Mouse (Mus musculus) midbrain, embryonic 12.5 days (tissue): ENCODE results near the gene Filip1l. TPM values are rescaled to one million over a fixed set of nuclear protein-coding genes. Genes with fewer than 3 reads are reported as not detected.

Experiments
- ATAC-seq: fragments of 200-750 bp; cut with Nextera tagmentation; 2 replicates; pipeline ENCODE4 v1.8.0; 2017; ENCODE audit warnings: low read depth, moderate TSS enrichment, moderate library complexity; ENCODE audit not compliant: low FRiP score
- H3K27ac ChIP-seq: fragments of 300-500 bp; sonication (generic); replicated peaks from 2 replicates; pipeline ENCODE4 v1.5.1; 2016; ENCODE audit warnings: mild to moderate bottlenecking
- H3K27me3 ChIP-seq: fragments of 300-500 bp; sonication (generic); 2 replicates; pipeline ENCODE4 v1.6.1; 2016; ENCODE audit warnings: mild to moderate bottlenecking
- H3K36me3 ChIP-seq: fragments of 300-500 bp; sonication (generic); 2 replicates; pipeline ENCODE4 v1.6.1; 2016
- H3K4me1 ChIP-seq: fragments of 300-500 bp; sonication (generic); 2 replicates; pipeline ENCODE4 v1.6.1; 2016
- H3K4me2 ChIP-seq: fragments of 300-500 bp; sonication (generic); replicated peaks from 2 replicates; pipeline ENCODE4 v1.6.1; 2016; ENCODE audit warnings: mild to moderate bottlenecking, moderate library complexity
- H3K4me3 ChIP-seq: fragments of 300-500 bp; sonication (generic); 2 replicates; pipeline ENCODE4 v1.5.1; 2016; ENCODE audit warnings: mild to moderate bottlenecking
- H3K9ac ChIP-seq: fragments of 300-500 bp; sonication (generic); replicated peaks from 2 replicates; pipeline ENCODE4 v1.6.1; 2016; ENCODE audit warnings: mild to moderate bottlenecking, moderate library complexity
- H3K9me3 ChIP-seq: fragments of 300-500 bp; sonication (generic); 2 replicates; pipeline ENCODE4 v1.6.1; 2016; ENCODE audit warnings: mild to moderate bottlenecking
- WGBS: fragments of 180-500 bp; shearing (Covaris S2); methylation state at CpG from one replicate; pipeline ENCODE4 v1.1.7; 2016; 5-methylcytosine and 5-hydroxymethylcytosine counted together
- polyA plus RNA-seq: library from polyadenylated mRNA; unstranded; fragments of >200 nt; fragmentation: Nextera tagmentation; extraction: Ambion mirVana; gene quantifications from 2 replicates; pipeline ENCODE4 v1.2.1, GENCODE M21; 2016

The Filip1l gene
- polyA plus RNA-seq, 1 experiment from 2014 or later = 7.0 TPM

DNA sequence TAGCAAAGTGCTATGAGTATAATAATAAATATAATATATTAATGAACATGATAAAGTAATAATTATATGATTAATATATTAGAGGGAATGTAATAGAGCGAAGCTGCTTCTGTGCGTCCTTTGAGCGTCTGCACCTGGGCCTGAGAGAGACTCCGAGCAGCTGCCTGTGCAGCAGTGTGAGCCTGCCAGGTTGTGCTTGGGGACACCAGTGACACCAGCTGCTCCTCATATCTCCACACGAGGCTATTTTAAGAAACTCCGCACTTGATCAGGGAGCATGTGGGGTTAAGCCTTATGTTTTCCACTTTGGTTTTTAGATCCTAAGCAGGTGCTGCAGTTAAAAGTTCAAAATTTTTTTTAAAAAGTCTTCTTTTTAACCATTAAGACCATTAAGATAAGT, 4.1 kb downstream of the Filip1l start:
- no peak overlapping the region for H3K4me2 ChIP-seq
- no peak for ATAC-seq
- no peaks in the 10 kb centered on the region for H3K27me3 ChIP-seq
- H3K9ac ChIP-seq = no peak overlapping the region
- H3K36me3 ChIP-seq = no peaks in the 10 kb centered on the region
- no peak overlapping the region for H3K4me3 ChIP-seq
- H3K9me3 ChIP-seq = no peaks in the 10 kb centered on the region
- 85% methylated on average over 6 of the region's 6 CpGs for WGBS
- no peak overlapping the region for H3K27ac ChIP-seq
- peaks cover 10% of the 10 kb centered on the region; the same call in 1 of the 2 replicates for H3K4me1 ChIP-seq

GRCm38 (mm10) chr16:57359251-57359650, 6.4 kb downstream of the Filip1l start:
- Histone ChIP-seq H3K27ac (no peak overlapping the region), H3K4me1 (peaks cover 8% of the 10 kb centered on the region; the same call in 1 of the 2 replicates), H3K4me3 (no peak overlapping the region), H3K4me2 (no peak overlapping the region), H3K36me3 (no peaks in the 10 kb centered on the region), H3K27me3 (no peaks in the 10 kb centered on the region), H3K9me3 (no peaks in the 10 kb centered on the region), H3K9ac (no peak overlapping the region)
- no peak for ATAC-seq
- 87% methylated on average over 10 of the region's 10 CpGs for WGBS

- Histone ChIP-seq H3K9me3 (no peaks in the 10 kb centered on the region), H3K4me3 (no peak overlapping the region), H3K9ac (no peak overlapping the region), H3K4me1 (peaks cover 8% of the 10 kb centered on the region; the same call in 1 of the 2 replicates), H3K4me2 (no peak overlapping the region), H3K27ac (no peak overlapping the region), H3K27me3 (no peaks in the 10 kb centered on the region), H3K36me3 (no peaks in the 10 kb centered on the region)
- no peak for ATAC-seq
- 89% methylated on average over 3 of the region's 3 CpGs for WGBS
Observed at GRCm38 (mm10) chr16:57360785-57361184, 7.9 kb downstream of the Filip1l start.

- no peak overlapping the region for H3K4me3 ChIP-seq
- no peaks in the 10 kb centered on the region for H3K27me3 ChIP-seq
- no peak overlapping the region for H3K9ac ChIP-seq
- peak; percentile 86 for ATAC-seq
- H3K36me3 ChIP-seq = no peaks in the 10 kb centered on the region
- peak overlapping the region; percentile 37 for H3K4me2 ChIP-seq
- no peak overlapping the region for H3K27ac ChIP-seq
- peaks cover 6% of the 10 kb centered on the region; the same call in 1 of the 2 replicates for H3K4me1 ChIP-seq
- no peaks in the 10 kb centered on the region for H3K9me3 ChIP-seq
- WGBS = 32% methylated on average over 18 of the region's 18 CpGs
Observed at GRCm38 (mm10) chr16:57362679-57363401, 9.9 kb downstream of the Filip1l start.

DNA sequence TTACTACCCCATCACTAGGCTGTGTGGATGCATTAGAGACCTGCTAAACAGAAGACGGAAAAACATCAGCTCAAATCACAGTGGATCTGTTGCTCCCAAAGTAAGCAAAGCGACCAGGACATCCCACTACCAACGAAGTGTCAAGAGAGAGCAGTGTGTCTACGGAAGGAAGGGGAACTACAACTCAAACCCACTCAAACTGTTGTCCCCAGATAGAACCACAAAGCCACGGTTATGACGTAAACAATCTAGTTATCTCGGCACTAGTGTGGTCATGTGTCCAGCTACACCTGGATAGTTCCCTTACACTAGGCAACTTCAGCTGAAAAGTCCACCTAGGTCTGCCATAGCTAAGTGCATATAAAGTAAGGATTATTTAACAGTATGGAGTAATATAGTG, 11.6 kb downstream of the Filip1l start:
- no peak for ATAC-seq
- H3K9ac ChIP-seq = no peak overlapping the region
- H3K4me1 ChIP-seq = peaks cover 6% of the 10 kb centered on the region; the same call in 1 of the 2 replicates
- H3K27me3 ChIP-seq = no peaks in the 10 kb centered on the region
- H3K4me3 ChIP-seq = no peak overlapping the region
- H3K4me2 ChIP-seq = no peak overlapping the region
- H3K27ac ChIP-seq = no peak overlapping the region
- WGBS = 88% methylated on average over 7 of the region's 7 CpGs
- no peaks in the 10 kb centered on the region for H3K36me3 ChIP-seq
- no peaks in the 10 kb centered on the region for H3K9me3 ChIP-seq

DNA sequence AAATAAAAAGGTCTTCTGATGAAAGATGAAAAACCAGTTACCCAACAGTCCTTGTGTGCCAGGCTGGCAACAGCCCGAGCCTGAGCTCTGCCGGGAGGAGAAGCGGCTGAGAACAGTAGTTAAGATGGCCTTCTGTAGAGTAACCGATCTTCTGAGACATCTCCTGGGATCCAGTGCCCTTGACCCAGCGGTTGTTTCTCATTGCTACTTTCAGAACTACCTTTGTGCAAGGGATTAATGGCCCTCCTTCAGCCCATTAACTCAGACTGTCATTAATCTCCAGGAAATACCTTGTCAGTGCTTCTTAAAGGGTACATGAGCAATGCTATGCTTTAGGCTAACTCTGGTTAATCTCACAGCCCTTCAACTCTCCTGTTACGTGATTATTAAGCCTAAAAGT, 13.2 kb downstream of the Filip1l start:
- H3K4me1 ChIP-seq = peaks cover 6% of the 10 kb centered on the region; the same call in 1 of the 2 replicates
- H3K27ac ChIP-seq = no peak overlapping the region
- H3K9ac ChIP-seq = no peak overlapping the region
- H3K4me2 ChIP-seq = no peak overlapping the region
- H3K9me3 ChIP-seq = no peaks in the 10 kb centered on the region
- 70% methylated on average over 6 of the region's 6 CpGs for WGBS
- no peaks in the 10 kb centered on the region for H3K27me3 ChIP-seq
- no peak for ATAC-seq
- H3K4me3 ChIP-seq = no peak overlapping the region
- no peaks in the 10 kb centered on the region for H3K36me3 ChIP-seq

DNA sequence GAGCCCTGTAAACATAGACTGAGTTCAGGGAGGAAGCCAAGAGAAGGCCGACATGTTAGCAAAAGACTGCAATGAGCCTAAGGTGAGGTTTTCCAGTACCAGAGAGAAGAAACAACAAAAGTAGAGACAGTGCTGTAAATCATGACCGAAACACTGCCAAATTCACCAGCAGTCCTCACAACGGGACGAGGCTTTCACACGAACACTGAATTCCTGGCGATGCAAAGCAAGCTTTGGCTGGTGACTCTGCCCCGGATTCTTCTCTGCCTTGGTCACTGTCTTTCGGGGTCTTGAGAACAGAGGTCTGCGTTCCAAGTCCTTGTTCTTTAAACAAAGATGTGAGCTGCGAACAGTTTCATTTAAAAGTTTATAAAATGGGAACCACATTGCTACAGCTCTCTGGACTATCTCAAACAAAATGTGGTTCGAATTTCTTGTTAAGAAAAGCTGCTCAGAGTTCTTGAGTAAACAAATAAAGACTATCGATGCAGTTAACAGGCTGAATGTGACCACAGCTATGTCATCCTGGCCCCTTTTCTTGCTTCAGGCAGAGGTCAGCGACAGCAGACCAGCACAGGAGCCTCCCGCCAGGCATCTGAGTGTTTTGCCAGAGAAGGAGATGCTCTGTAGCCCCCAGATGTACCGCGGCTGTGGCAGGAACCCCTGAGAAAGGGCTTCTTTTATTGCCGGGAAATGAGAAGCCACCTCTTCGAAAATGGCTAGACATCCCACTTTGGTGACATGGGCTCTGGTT, 14.2 kb downstream of the Filip1l start:
- H3K36me3 ChIP-seq = no peaks in the 10 kb centered on the region
- peaks cover 6% of the 10 kb centered on the region; the same call in 1 of the 2 replicates for H3K4me1 ChIP-seq
- no peak overlapping the region for H3K4me2 ChIP-seq
- H3K9me3 ChIP-seq = no peaks in the 10 kb centered on the region
- H3K27me3 ChIP-seq = no peaks in the 10 kb centered on the region
- H3K4me3 ChIP-seq = no peak overlapping the region
- H3K27ac ChIP-seq = no peak overlapping the region
- ATAC-seq = no peak
- H3K9ac ChIP-seq = no peak overlapping the region
- 71% methylated on average over 18 of the region's 18 CpGs for WGBS

GRCm38 (mm10) chr16:57369846-57370496, 17.1 kb downstream of the Filip1l start:
- Histone ChIP-seq H3K9me3 (no peaks in the 10 kb centered on the region), H3K4me3 (no peak overlapping the region), H3K4me2 (no peak overlapping the region), H3K27ac (no peak overlapping the region), H3K4me1 (no peaks in the 10 kb centered on the region), H3K27me3 (no peaks in the 10 kb centered on the region), H3K9ac (no peak overlapping the region), H3K36me3 (no peaks in the 10 kb centered on the region)
- WGBS = 84% methylated on average over 8 of the region's 8 CpGs
- no peak for ATAC-seq

DNA sequence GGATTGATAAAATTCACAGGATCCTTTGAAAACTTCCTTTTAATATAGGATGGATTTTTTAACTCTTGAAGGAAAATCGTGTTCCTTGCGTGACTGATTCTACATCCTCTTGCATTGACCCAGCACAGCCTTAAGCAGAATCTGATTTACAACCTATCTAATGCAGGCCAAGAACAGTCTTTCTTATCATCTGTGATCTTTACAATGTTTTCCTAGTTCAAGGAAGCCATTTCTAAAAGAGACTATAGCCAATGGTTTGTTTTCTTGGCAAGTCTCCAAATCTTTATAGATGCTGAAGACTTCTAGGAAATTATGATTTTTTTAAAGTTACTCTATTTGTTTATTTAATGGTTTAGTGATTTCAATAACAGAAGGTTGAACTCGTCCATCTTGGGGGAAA, 19.3 kb downstream of the Filip1l start:
- Histone ChIP-seq H3K4me2 (no peak overlapping the region), H3K36me3 (no peaks in the 10 kb centered on the region), H3K9ac (no peak overlapping the region), H3K9me3 (no peaks in the 10 kb centered on the region), H3K27me3 (no peaks in the 10 kb centered on the region), H3K27ac (no peak overlapping the region), H3K4me3 (no peak overlapping the region), H3K4me1 (no peaks in the 10 kb centered on the region)
- WGBS = 92% methylated on average over 3 of the region's 3 CpGs
- no peak for ATAC-seq

DNA sequence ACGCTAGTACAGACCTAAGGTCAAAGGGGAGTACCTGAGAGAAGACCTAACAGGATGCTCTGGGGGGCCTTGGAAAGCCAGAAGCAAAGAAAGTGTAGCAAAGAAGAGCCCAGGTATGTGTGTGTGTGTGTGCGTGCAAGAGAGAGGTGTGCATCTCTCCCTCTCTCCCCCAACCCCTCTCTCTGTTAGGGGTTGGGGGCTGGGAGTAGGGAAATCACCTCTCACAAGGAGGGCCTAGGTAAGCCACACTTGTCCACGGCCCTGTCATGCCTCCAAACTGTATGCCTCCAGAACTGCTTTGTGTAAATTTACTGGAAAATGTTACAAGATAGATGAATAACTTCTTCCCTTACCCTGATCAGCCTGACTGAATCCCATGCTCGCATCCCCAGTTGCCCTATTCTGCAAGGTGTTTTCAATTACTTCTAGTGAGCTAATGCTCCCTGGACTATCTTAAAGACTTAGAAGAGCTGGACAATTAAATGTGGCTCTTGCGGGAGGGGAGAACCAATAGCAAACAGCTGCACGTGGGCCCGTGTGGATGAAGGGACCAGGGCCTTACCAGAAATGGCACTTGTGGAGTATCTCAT, 22.4 kb downstream of the Filip1l start:
- H3K4me3 ChIP-seq = no peak overlapping the region
- H3K36me3 ChIP-seq = no peaks in the 10 kb centered on the region
- no peak overlapping the region for H3K9ac ChIP-seq
- H3K4me1 ChIP-seq = no peaks in the 10 kb centered on the region
- 82% methylated on average over 7 of the region's 7 CpGs for WGBS
- H3K4me2 ChIP-seq = no peak overlapping the region
- H3K27me3 ChIP-seq = no peaks in the 10 kb centered on the region
- H3K27ac ChIP-seq = no peak overlapping the region
- ATAC-seq = no peak
- no peaks in the 10 kb centered on the region for H3K9me3 ChIP-seq

- no peaks in the 10 kb centered on the region for H3K27me3 ChIP-seq
- ATAC-seq = no peak
Observed at GRCm38 (mm10) chr16:57378631-57379330, 25.9 kb downstream of the Filip1l start.

More at GRCm38 (mm10) chr16:57378631-57379330, 25.9 kb downstream of the Filip1l start:
- no peak overlapping the region for H3K4me3 ChIP-seq
- no peaks in the 10 kb centered on the region for H3K4me1 ChIP-seq
- H3K9ac ChIP-seq = no peak overlapping the region
- no peaks in the 10 kb centered on the region for H3K9me3 ChIP-seq
- no peaks in the 10 kb centered on the region for H3K36me3 ChIP-seq
- H3K27ac ChIP-seq = no peak overlapping the region
- 84% methylated on average over 9 of the region's 9 CpGs for WGBS
- H3K4me2 ChIP-seq = no peak overlapping the region
